Mouse (Mus musculus) layer of hippocampus, adult 9-10 months (tissue): ENCODE data around the gene Nhlrc1.

Source experiments
- DNase-seq: peaks from one replicate; pipeline ENCODE4 v3.0.0; 2022; ENCODE audit warnings: low spot score

Gene Nhlrc1

GRCm38 (mm10) chr13:47014334-47015194 lies at the start of gene Nhlrc1:
Gene Nhlrc1, minus strand, starts transcription at chr13:47014850.
- DNase-seq: peak; percentile 63

DNA sequence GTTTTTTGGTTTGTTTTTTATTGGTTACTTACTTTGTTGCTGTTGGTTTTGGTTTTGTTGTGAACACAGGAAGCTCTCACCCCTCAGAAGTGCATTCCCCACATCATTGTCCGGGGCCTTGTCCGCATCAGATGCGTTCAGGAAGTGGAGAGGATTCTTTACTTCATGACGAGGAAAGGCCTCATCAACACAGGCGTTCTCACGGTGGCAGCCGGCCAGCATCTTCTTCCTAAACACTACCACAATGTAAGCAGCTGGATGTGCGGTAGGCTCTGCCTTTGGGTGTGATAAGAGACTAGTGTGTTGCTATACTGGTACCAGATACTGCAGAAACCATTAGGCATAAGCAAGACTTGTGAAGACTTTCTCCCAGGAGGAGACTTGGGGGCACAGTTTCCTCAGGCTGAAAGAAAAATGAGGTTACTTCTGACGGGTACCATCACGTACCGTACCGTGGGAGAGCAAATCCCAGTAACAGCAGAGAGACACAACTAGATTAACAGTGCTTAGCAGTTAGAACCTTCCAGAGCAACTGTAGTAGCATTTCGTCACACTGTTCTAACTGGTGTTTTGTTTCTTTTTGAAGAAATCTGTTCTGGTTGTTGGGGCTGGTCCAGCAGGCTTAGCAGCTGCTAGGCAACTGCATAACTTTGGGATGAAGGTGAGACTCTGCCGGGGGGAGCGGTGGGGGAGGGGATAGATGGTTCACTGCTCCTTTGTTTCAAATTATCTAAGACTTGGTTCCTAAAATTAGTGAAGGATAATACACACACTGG lies 49.5 kb upstream of the Nhlrc1 start:
- no peak for DNase-seq

DNA sequence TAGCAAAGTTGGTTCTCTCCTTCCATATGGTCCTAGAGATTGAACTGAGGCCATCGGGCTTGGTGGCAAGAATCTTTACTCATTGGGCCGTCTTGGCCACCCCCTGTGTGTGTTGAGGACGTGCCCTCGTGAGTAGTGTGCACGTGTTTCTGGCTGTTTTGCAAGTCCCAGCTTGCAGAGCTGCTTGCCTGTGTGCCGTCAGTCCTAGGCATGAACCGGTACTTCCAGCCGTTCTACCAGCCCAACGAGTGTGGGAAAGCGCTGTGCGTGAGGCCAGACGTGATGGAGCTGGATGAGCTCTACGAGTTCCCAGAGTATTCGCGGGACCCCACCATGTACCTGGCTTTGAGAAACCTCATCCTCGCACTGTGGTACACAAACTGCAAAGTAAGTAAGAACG lies 48.1 kb upstream of the Nhlrc1 start:
- DNase-seq: no peak

GRCm38 (mm10) chr13:47056781-47057180 lies 42.1 kb upstream of the Nhlrc1 start:
- no peak for DNase-seq

DNA sequence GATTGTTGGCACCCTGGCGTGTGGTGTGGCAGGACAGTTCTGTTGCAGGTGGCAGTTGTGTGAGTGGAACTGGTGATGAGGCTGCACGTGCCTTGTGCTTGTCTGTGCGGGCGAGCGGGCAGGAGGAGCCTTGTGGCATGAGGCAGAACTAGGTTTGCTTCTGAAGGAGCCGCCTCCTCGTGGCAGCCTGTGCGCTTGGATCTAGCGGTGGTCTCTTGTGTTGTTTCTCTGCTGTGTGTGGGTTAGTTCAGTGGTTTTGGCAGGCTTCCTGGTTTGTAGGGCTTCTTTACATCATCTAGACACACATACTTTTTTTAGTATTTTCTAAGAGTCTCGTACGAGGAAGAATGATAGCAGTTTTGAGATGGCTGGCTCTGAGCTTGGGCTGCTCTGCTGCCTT lies 41.5 kb upstream of the Nhlrc1 start:
- DNase-seq: no peak

- no peak for DNase-seq
Measured at GRCm38 (mm10) chr13:47053971-47054370, 39.3 kb upstream of the Nhlrc1 start.

- no peak for DNase-seq
Measured at GRCm38 (mm10) chr13:47050009-47050408, 35.4 kb upstream of the Nhlrc1 start.

GRCm38 (mm10) chr13:47047996-47048395 lies 33.3 kb upstream of the Nhlrc1 start:
- DNase-seq: no peak

GRCm38 (mm10) chr13:47044617-47044947 lies 29.9 kb upstream of the Nhlrc1 start, which contains the start of gene Tpmt:
Gene Tpmt, minus strand, starts transcription at chr13:47044737.
- DNase-seq: no peak

GRCm38 (mm10) chr13:47043833-47044616 lies 29.4 kb upstream of the Nhlrc1 start:
- DNase-seq: no peak

DNA sequence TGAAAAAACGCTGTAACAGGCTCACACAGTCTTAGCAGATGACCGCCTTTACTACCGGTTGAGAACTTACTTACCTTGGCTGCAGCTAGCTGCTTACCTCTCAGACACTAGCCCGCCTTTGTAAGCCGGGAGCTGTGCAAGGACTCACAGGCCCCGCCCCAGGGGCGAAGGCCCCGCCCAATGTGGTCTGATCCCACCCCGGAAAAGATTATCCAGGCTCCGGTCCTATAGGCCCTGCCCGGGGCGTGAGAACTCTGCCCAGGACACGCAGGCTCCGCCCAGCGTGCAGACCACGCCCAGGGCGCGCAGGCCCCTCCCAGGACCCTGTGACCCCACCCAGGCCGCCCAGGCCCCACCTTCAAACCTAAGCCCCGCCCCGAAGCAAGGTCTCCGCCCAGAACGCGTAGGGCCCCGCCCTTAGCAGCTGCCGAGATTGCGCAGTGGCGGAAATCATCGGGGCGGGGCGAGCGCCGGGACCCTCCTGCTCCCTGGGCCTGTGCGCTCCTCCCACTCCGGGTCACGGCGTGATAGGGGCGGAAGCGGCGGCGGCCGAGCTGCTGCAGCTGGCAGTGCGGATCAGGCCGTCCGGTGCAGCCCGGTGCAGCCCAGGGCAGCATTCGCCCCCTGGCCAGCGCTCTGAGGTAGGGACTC lies 28.5 kb upstream of the Nhlrc1 start, which contains the start of gene Kdm1b:
TSS of gene Kdm1b (plus strand) at position 470 of the 651 bp plus-strand sequence.
- peak; percentile 96 for DNase-seq

- no peak for DNase-seq
Measured at GRCm38 (mm10) chr13:47042024-47042633, 27.5 kb upstream of the Nhlrc1 start.

DNA sequence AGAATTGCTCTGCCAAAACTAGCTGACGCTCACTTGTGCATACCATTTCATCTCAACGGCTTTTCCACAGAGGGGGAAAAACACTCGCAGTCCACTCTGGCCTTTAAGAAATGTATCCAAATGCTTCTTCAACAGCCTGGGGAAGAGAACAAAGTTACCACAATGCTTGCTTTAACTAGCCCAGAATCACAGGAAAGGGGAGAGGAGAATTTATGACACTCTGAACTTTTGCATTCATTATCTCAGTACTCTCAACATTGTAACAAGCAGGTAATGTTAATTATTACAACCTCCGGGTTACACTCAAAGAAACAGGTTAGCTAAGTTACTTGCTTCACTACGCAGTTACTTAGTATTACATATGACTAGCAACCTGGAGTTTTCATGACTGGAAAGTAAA lies 25.4 kb upstream of the Nhlrc1 start:
- DNase-seq: no peak

DNA sequence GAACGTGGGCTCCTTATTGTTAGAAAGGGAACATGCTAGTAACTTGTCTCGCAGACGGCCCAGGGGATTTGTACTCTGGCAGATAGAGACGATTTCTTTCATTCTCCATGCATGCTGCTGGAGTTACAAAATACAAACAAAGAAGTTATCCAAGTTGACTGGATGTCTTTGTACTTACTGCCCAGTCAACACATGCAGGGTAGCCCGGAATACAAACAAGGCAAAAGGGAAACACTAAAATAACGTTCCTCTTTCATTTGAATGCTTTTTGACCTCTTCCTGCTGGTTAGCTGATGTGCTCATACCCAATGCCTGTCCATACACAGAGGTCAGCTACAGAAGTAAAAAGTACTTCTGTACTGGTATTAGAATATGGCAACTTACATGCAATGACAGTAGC lies 23.3 kb upstream of the Nhlrc1 start:
- DNase-seq: no peak

DNA sequence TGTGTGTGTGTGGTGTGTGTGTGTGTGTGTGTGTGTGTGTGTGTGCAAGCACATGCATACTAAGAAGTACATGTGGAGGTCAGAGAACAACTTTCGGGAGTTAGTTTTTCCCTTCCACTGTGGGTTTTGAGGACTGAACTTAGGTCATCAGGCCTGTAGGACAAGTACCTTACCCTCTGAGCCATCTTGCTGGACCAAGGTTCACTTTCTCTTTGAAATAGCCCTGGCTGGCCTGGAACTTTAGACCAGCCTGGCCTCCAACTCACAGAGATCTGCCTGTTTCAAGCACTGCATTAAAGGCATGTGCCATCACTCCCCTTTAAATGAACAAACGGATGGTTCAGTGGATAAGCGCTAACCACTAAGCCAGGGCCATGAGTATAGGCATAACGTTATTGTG lies 19.0 kb upstream of the Nhlrc1 start:
- DNase-seq: no peak

- no peak for DNase-seq
Measured at GRCm38 (mm10) chr13:47030376-47031107, 15.9 kb upstream of the Nhlrc1 start.

- DNase-seq: no peak
Measured at GRCm38 (mm10) chr13:47020798-47021197, 6.1 kb upstream of the Nhlrc1 start.

DNA sequence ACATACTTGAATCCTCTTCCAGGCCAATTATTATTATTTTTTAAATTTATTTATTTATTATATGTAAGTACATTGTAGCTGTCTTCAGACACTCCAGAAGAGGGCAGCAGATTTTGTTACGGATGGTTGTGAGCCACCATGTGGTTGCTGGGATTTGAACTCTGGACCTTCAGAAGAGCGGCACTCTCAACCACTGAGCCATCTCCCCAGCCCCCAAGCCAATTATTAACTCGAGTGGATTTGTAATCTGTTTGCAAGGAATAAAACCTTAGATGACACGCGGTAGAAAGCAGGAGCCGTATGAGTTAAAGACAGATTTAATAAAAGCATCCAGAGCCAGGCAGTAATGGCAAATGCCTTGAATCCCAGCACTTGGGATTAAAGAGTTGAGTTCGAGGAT lies 5.1 kb upstream of the Nhlrc1 start:
- no peak for DNase-seq

DNA sequence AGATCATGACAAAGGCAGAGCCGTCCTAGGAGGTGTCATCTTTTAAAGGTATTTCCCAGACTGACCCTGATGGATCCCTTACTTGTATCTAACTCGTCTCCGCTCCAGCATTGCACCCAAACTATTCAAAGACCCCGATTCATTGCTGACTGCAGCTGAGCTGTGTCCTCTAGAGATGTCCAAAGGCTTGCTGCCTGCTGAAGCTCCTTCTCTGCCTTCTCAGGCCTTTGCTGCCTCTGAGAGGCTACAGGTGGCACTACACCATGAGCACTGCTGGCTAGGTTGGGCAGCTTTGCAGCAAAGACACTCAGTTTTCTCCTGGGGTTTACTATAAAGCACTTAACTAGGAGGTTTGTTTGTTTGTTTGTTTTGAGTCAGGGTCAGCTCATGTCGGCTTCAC lies 2.6 kb upstream of the Nhlrc1 start:
- DNase-seq: peak; percentile 29

DNA sequence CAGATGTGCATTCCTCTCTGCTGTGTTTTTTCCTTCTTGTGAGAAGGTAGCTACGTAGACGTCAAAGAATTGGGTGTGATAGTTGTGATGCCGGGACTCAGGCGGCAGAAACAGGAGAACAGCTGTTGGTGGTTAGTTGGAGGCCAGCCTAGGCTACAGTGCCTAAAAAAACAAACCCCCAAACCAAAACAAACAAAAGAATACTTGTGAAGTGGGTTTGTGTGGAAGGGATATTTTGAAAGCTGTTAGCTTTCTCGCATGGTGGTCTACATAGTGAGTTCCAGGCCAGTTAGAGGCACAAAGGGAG lies 498 bp upstream of the Nhlrc1 start:
- DNase-seq: no peak

DNA sequence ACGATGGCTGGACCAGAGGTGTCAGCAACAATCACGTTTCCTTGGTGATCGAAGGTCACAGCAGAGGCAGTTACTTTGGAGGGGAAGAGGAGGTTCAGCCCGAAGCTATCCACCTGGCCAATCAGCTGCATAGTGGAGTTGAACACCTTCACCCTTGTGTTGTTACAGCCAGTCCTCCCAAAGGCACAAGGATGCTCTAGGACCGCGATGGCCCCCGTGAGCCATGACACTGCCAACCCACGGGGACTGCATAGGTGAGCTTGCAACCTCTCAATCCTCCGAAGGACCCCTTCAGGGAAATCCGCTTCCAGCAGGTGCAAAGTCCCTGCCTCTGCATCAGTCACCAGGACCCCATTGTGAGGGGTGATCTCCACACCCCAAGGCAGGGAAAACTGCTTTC lies 910 bp downstream of the Nhlrc1 start:
- DNase-seq: no peak
